Mouse (Mus musculus) heart, adult 2 months (tissue): Measurements from ENCODE around the gene Stx18.

ENCODE experiments used
- CTCF ChIP-seq: fragments of 200-600 bp; IDR thresholded peaks from 2 replicates; pipeline ENCODE4 v1.8.1; 2022; ENCODE audit warnings: antibody characterized with exemption, mild to moderate bottlenecking, moderate library complexity
- EP300 ChIP-seq: fragments of 200-500 bp; IDR thresholded peaks from 2 replicates; pipeline ENCODE4 v1.6.1; 2011; ENCODE audit warnings: low read depth, low read length, control low read depth; ENCODE audit not compliant: insufficient read depth
- POLR2A ChIP-seq: fragments of 200-500 bp; IDR thresholded peaks from 2 replicates; pipeline ENCODE4 v1.6.1; 2011; ENCODE audit warnings: mild to moderate bottlenecking, low read depth, low read length, control low read depth; ENCODE audit not compliant: insufficient read depth

DNA sequence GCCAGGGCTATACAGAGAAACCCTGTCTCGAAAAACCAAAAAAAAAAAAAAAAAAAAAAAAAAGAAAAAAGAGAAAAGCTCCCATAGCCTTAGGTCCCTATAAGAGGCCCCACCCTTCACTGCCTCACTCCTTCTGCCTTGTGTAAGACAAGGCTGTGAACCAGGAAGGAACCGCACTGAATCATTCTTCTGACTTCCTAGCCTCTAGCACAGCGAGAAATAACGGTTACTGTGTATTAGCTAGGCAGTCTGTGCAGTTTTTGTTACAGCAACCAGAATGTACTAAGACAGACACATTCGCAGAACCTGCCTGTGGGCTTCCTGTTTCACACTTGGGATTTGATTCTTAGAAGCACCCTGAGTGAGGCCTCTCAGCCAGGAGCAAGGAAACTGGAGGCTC, 46.2 kb upstream of the Stx18 start:
- TF ChIP-seq CTCF (no peak), POLR2A (no peak), EP300 (no peak)
